Mouse (Mus musculus) bone marrow macrophage, adult 2 months (primary cell): ENCODE results near the gene Slc35e3.

Source experiments
- CTCF ChIP-seq: IDR thresholded peaks from 2 replicates; pipeline ENCODE4 v1.5.1; 2012; ENCODE audit warnings: low read depth, mild to moderate bottlenecking, low read length, moderate library complexity
- POLR2A ChIP-seq: IDR thresholded peaks from 2 replicates; pipeline ENCODE4 v1.6.1; 2012; ENCODE audit warnings: mild to moderate bottlenecking, low read depth, low read length, borderline replicate concordance

- TF ChIP-seq POLR2A (no peak), CTCF (peak; percentile 91)
Measured at GRCm38 (mm10) chr10:117731244-117732101, 14.7 kb downstream of the Slc35e3 start.
